23 mouse cellular contexts compared by ENCODE assay signal in genomic region chr4:152300375-152300774, GRCm38 (mm10). TPM values are rescaled to one million over a fixed set of nuclear protein-coding genes. Genes with fewer than 3 reads are reported as not detected.
"Had no signal": no experiment of that assay in that cellular context is flagged by ENCODE, and none has a peak within 500 bp of the region (broad histone marks: within the 10 kb centered on the region; RNA-seq: fewer than 3 reads in every experiment).

No protein-coding gene starts in this region.

- DNase-seq: lung, adult 18-20 months; lung, embryonic 14.5 days; lung, postnatal 10 days; lung, postnatal 4 days; midbrain, embryonic 14.5 days; retina, postnatal 1 day; right cerebral cortex, adult 18-20 months; right cerebral cortex, postnatal 14 days; spleen, adult 18-20 months; thymus, adult 18-20 months; thymus, postnatal 14 days; thymus, postnatal 36 days had no signal

- H3K4me3 ChIP-seq: midbrain, embryonic 10.5 days; midbrain, embryonic 12.5 days; myocyte; neural tube, embryonic 13.5 days; neural tube, embryonic 15.5 days had no signal

- H3K9me3 ChIP-seq: midbrain, embryonic 10.5 days; midbrain, embryonic 12.5 days; neural tube, embryonic 13.5 days; neural tube, embryonic 15.5 days had no signal

- ATAC-seq: midbrain, embryonic 16.5 days had no signal

- H3K27ac ChIP-seq: midbrain, embryonic 10.5 days; midbrain, embryonic 12.5 days; neural tube, embryonic 13.5 days; neural tube, embryonic 15.5 days had no signal

- H3K4me2 ChIP-seq: lung, embryonic 14.5 days; midbrain, embryonic 12.5 days; neural tube, embryonic 13.5 days; neural tube, embryonic 15.5 days had no signal

- H3K9ac ChIP-seq: lung, embryonic 14.5 days; midbrain, embryonic 12.5 days; neural tube, embryonic 13.5 days; neural tube, embryonic 15.5 days had no signal

RNA-seq across cellular contexts. Expression of gene Hes3, which starts 8.9 kb away (rescaled TPM):
- polyA plus RNA-seq: liver, embryonic 16.5 days; lung, embryonic 14.5 days; lung, embryonic 16.5 days; small intestine, adult 2 months; stomach, embryonic 16.5 days had no signal

RNA-seq across cellular contexts. Expression of gene Rnf207, which starts 18.4 kb away (rescaled TPM):
- polyA plus RNA-seq: liver, embryonic 16.5 days; thymus, postnatal 0 days had no signal
